Mouse (Mus musculus) testis, adult 2 months (tissue): ENCODE measurements around the gene Sirt6. TPM values are rescaled to one million over a fixed set of nuclear protein-coding genes. Genes with fewer than 3 reads are reported as not detected.
"Not testable (repeated sequence)": the region's sequence is repeated elsewhere in the genome, so short reads cannot be mapped to it uniquely, and the experiment has no call there.

Source experiments
- H3K27ac ChIP-seq: fragments of 200-500 bp; 2 replicates; pipeline ENCODE4 v1.5.1; 2012; ENCODE audit warnings: low read depth, low read length; ENCODE audit not compliant: control insufficient read depth, insufficient read depth
- H3K27me3 ChIP-seq: fragments of 200-500 bp; 2 replicates; pipeline ENCODE4 v1.6.1; 2012; ENCODE audit warnings: mild to moderate bottlenecking, low read length, moderate library complexity; ENCODE audit not compliant: control insufficient read depth, insufficient read depth
- H3K36me3 ChIP-seq: fragments of 200-500 bp; 2 replicates; pipeline ENCODE4 v1.6.1; 2012; ENCODE audit warnings: mild to moderate bottlenecking, low read length; ENCODE audit not compliant: control insufficient read depth, insufficient read depth
- H3K4me1 ChIP-seq: fragments of 200-500 bp; 2 replicates; pipeline ENCODE4 v1.6.1; 2012; ENCODE audit warnings: low read length; ENCODE audit not compliant: control insufficient read depth, insufficient read depth
- H3K4me3 ChIP-seq: fragments of 200-500 bp; 2 replicates; pipeline ENCODE4 v1.5.1; 2012; ENCODE audit warnings: low read depth, mild to moderate bottlenecking, low read length, moderate library complexity, mixed read lengths; ENCODE audit not compliant: control insufficient read depth
- CTCF ChIP-seq: fragments of 200-500 bp; IDR thresholded peaks from 2 replicates; pipeline ENCODE4 v1.5.1; 2012; ENCODE audit warnings: low read depth, mild to moderate bottlenecking, inconsistent platforms, low read length, moderate library complexity; ENCODE audit not compliant: control insufficient read depth, insufficient read depth, insufficient replicate concordance
- POLR2A ChIP-seq: fragments of 200-500 bp; IDR thresholded peaks from 2 replicates; pipeline ENCODE4 v1.6.1; 2012; ENCODE audit warnings: low read depth, mild to moderate bottlenecking, inconsistent platforms, low read length, moderate library complexity; ENCODE audit not compliant: control insufficient read depth
- polyA plus RNA-seq: library from polyadenylated mRNA; depleted of rRNA; stranded (reverse); fragments of >200 nt; gene quantifications from 2 replicates; pipeline ENCODE4 v1.2.3, GENCODE M21; 2012; rRNA removed

Sirt6 gene
- 6.7 and 7.2 TPM in 2 replicates for polyA plus RNA-seq

GRCm38 (mm10) chr10:81626994-81627835 lies at the start of gene Sirt6:
Gene Sirt6 (minus strand): TSS chr10:81627797.
- TF ChIP-seq POLR2A = peak; percentile 85
- no peak for TF ChIP-seq CTCF
- H3K27me3 ChIP-seq = no peaks in the 10 kb centered on the region
- H3K27ac ChIP-seq = peak within 1 kb of the TSS; percentile 68
- H3K36me3 ChIP-seq = no peaks in the 10 kb centered on the region
- H3K4me1 ChIP-seq = peaks cover 26% of the 10 kb centered on the region
- H3K4me3 ChIP-seq = peak within 1 kb of the TSS; percentile 86

- Histone ChIP-seq H3K4me3 (no peak overlapping the region), H3K4me1 (no peaks in the 10 kb centered on the region), H3K27me3 (no peaks in the 10 kb centered on the region), H3K27ac (no peak overlapping the region), H3K36me3 (no peaks in the 10 kb centered on the region)
- no peak for TF ChIP-seq CTCF
- no peak for TF ChIP-seq POLR2A
These were observed 28.6 kb upstream of the Sirt6 start for GRCm38 (mm10) chr10:81656174-81656573.

- Histone ChIP-seq H3K4me1 (no peaks in the 10 kb centered on the region), H3K4me3 (no peak overlapping the region), H3K36me3 (no peaks in the 10 kb centered on the region), H3K27ac (no peak overlapping the region), H3K27me3 (no peaks in the 10 kb centered on the region)
- TF ChIP-seq CTCF (no peak), POLR2A (no peak)
These were observed 27.6 kb upstream of the Sirt6 start for GRCm38 (mm10) chr10:81655178-81655577.

- Histone ChIP-seq H3K4me3 (peak within 1 kb of the TSS; percentile 84), H3K27ac (0 out of 2 replicates have a peak within 1 kb of the TSS, but pooled peaks have one; percentile 56)
- peak; percentile 38; the same call in 1 of the 2 replicates for TF ChIP-seq POLR2A
- not testable (repeated sequence) for H3K27me3 ChIP-seq, H3K4me1 ChIP-seq, H3K36me3 ChIP-seq
These were observed 21.5 kb upstream of the Sirt6 start, which contains the start of gene Gm10778 for GRCm38 (mm10) chr10:81648803-81649775. Gene Gm10778 (plus strand): TSS chr10:81649059.

- peaks cover 24% of the 10 kb centered on the region for H3K4me1 ChIP-seq
- no peak for TF ChIP-seq CTCF
- TF ChIP-seq POLR2A = no peak
- no peak overlapping the region for H3K4me3 ChIP-seq
- no peak overlapping the region for H3K27ac ChIP-seq
- no peaks in the 10 kb centered on the region for H3K27me3 ChIP-seq
- no peaks in the 10 kb centered on the region for H3K36me3 ChIP-seq
These were observed 18.5 kb upstream of the Sirt6 start for GRCm38 (mm10) chr10:81646015-81646555.

GRCm38 (mm10) chr10:81645391-81645790 lies 17.8 kb upstream of the Sirt6 start:
- TF ChIP-seq CTCF = no peak
- TF ChIP-seq POLR2A = no peak
- H3K27ac ChIP-seq = no peak overlapping the region
- no peaks in the 10 kb centered on the region for H3K27me3 ChIP-seq
- no peak overlapping the region for H3K4me3 ChIP-seq
- peaks cover 24% of the 10 kb centered on the region for H3K4me1 ChIP-seq
- H3K36me3 ChIP-seq = no peaks in the 10 kb centered on the region
